Mouse (Mus musculus) bone marrow, adult 2 months (tissue): ENCODE data around the gene Hadha.
A peak's percentile ranks its signal among the peaks of the same experiment; 100 is the strongest.

Experiments
- CTCF ChIP-seq: fragments of 200-500 bp; IDR thresholded peaks from 2 replicates; pipeline ENCODE4 v1.5.1; 2011; ENCODE audit warnings: low read length, control low read depth; ENCODE audit not compliant: control insufficient read depth, insufficient read depth
- POLR2A ChIP-seq: fragments of 200-500 bp; IDR thresholded peaks from 2 replicates; pipeline ENCODE4 v1.6.1; 2011; ENCODE audit warnings: low read depth, mild to moderate bottlenecking, control low read depth, low read length, borderline replicate concordance; ENCODE audit not compliant: control insufficient read depth

DNA sequence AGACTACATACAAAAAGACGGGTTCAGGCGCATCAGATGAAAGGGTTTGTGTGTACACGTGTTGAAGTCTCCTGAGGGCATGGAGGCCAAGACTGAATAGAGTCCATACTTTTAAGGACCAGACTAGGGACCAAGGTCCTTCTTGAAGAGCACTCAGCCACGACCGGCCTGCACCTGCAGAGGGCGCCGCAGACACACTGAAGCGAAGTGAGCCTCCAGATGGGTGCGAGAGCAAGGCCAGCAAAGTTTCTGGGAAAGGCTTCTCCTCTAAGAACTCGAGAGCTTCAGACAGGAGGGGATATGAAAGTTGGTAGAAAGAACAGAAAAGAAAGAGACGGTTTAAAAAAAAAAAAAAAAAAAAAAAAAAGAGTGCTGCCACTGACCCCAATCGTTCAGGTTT, 50.6 kb downstream of the Hadha start:
- TF ChIP-seq POLR2A, result no peak
- peak; percentile 47; the same call in 1 of the 2 replicates for TF ChIP-seq CTCF
